Mouse (Mus musculus): ENCODE measurements around the gene Lysmd4. TPM values are rescaled to one million over a fixed set of nuclear protein-coding genes. Genes with fewer than 3 reads are reported as not detected.
"Not testable (repeated sequence)": the region's sequence is repeated elsewhere in the genome, so short reads cannot be mapped to it uniquely, and the experiment has no call there.

Lysmd4 gene
- total RNA-seq, 4 experiments from 2014 or later: 16.9 to 20.9 (median 19.3) TPM

DNA sequence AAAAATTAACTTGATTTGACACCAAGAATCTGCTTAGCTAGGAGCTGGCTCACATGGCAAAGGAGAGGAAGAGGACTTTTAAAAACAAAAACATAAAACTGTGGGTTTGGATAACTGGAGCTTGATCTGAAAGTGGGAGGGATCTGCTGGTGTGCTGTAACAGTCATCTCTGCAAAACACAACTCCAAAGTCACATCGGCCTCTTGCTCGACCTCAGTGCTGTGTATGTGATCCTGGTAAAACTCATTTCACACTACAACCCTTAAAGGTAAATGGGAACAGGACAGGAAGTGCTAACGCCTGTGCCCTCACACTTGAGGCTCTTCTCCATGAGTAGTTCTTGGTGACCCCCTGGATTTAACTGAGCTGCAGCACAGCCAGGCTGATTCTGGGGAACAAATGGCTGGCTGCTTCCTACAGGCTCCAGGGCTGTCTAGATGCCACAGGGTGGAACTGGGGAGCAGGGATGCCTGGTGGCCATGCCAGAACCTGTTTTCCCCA, 8.3 kb downstream of the Lysmd4 start:
- no peak for DNase-seq (ENCODE audit: low spot score)

GRCm38 (mm10) chr7:67232504-67232903, 10.2 kb downstream of the Lysmd4 start:
- DNase-seq (ENCODE audit: low spot score): no peak

- DNase-seq (ENCODE audit: low spot score): peak; percentile 67
Measured at GRCm38 (mm10) chr7:67234797-67235196, 12.5 kb downstream of the Lysmd4 start.

DNA sequence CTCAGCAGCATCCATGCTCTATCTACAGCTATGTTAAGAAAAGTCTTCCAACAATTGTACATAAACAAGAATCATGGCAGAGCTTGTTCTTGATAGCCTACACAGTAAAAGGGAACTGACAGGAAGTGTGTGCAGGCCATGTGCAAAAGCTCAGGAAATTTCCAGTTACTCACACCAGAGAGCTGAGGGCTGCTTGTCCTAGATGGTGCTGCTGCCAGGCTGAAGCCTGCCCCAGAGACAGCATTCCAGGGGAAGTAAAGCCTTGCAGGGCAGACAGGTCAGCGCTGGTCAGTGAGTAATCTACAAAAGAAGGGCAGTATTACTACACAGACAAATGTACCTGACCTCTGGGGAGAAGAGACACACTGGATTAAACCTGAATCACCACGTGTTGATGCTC, 14.0 kb downstream of the Lysmd4 start:
- DNase-seq (ENCODE audit: low spot score): no peak

DNA sequence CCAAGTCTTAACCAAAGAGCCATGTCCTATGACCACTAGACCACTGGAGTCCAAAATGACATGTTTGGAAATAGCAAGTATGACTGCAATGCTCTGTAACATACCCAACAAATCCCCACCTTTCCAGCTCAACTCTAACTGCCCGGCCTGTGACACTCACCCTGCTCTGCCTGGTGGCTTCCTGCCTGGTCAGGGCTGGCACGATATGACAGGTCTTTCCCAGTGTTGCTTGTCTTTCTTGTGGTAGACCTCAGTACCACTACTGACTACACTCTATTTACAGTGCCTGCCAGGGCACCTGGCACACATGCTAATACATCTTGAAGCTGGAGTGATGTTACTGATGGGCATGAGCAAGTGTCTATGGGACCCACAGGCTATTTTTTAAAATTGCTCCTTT, 15.4 kb downstream of the Lysmd4 start:
- no peak for DNase-seq (ENCODE audit: low spot score)

- DNase-seq (ENCODE audit: low spot score): no peak
Measured at GRCm38 (mm10) chr7:67241969-67242368, 19.6 kb downstream of the Lysmd4 start.

DNA sequence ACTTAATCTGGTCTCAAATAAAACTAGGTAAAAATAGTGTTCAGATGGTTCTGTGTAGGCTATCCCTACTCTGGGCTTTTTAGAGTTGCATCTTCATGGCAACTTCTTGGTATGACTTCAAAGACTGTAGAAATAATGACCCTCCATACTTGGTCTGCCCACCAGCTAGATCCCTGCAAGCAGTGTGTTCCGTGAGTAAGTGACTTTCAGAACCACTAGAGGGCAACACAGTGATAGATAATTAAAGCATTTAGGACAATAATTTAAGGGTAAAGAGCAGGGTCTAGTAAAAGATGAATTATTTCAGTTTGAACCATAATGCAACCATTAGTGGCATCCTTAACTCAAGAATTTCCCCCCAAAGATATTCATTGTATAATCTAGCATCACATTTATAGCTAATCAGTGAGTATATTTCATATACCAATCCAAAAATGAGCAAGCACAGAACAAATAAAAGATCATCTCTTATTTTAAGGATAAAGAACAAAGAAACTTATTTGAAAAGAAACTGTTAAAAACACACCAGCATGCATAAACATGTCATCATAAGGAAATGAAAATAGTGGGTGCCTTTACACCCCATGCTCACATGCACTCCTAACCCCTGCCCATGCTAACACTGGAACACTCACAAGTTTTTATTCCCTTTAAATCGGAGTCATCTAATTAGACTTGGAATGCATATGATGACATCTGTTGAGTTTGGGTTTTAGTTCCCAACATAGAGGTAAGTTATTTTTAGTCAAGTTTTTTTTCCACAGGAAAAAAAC, 21.0 kb downstream of the Lysmd4 start:
- peak; percentile 62 for DNase-seq (ENCODE audit: low spot score)

DNA sequence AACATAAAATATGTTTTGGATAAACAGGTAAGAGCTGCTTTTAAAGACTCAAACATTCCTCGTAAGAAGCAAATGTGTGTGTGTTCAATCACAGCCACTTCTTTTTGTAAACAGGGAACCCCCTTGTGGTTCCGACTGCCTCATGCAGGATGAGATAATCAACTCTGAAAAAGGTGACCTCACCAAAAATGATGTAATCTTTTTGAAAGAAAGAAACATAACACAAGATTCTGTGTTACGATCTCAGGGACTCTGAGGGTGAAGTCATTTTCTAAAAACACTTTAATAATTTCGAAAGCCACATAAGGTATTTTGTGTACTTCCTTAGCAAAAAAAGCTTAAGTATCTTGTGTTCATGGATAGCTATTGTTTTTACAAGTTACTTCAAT, 21.5 kb downstream of the Lysmd4 start:
- no peak for DNase-seq (ENCODE audit: low spot score)

- DNase-seq (ENCODE audit: low spot score): no peak
Measured at GRCm38 (mm10) chr7:67245255-67245654, 22.9 kb downstream of the Lysmd4 start.

DNA sequence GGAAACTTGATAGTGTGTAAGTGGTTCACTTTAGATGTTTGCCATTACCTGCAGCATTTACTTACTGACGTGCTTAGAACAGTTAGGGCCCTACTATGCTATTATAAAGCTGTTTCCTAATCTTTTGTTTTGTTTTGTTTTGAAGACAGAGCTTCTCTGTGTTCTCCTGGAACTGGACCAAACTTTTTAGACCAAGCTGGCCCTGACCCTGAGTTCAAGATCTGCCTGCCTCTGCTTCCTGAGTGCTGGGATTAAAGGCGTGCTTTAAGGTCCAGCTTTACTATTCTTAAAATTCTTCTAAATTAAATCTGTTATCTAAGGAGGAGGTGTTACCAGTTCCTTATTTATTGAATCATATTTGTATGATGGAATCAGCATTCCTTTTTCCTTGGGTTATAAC, 23.7 kb downstream of the Lysmd4 start:
- DNase-seq (ENCODE audit: low spot score): no peak

- peak; percentile 81 for DNase-seq (ENCODE audit: low spot score)
Measured at GRCm38 (mm10) chr7:67259828-67260563, 37.7 kb downstream of the Lysmd4 start.

- not testable (repeated sequence) for DNase-seq (ENCODE audit: low spot score)
Measured at GRCm38 (mm10) chr7:67270447-67270846, 48.1 kb downstream of the Lysmd4 start.

DNA sequence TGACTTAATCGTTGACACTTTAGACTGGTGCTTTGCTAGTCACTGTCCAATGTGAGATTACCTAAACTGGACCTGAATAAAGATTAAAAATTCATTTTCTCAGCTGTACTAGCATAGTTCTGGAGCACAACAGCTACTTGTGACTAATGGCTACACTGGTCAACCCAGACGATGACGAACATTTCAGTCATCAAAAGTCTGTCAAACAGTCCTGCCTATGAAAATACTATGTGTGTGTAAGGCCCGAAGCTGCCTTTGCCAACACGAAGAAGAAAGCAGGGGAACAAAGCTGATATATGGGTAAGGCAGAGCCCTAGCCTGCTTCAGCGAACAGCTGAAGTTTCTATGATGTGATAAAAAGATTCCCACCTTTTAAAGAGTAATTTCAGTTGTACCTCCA, 61.2 kb downstream of the Lysmd4 start:
- DNase-seq (ENCODE audit: low spot score): no peak

GRCm38 (mm10) chr7:67287456-67287855, 65.1 kb downstream of the Lysmd4 start:
- no peak for DNase-seq (ENCODE audit: low spot score)

GRCm38 (mm10) chr7:67291356-67291755, 69.0 kb downstream of the Lysmd4 start:
- DNase-seq (ENCODE audit: low spot score): no peak

- no peak for DNase-seq (ENCODE audit: low spot score)
Measured at GRCm38 (mm10) chr7:67296419-67296818, 74.1 kb downstream of the Lysmd4 start.

DNA sequence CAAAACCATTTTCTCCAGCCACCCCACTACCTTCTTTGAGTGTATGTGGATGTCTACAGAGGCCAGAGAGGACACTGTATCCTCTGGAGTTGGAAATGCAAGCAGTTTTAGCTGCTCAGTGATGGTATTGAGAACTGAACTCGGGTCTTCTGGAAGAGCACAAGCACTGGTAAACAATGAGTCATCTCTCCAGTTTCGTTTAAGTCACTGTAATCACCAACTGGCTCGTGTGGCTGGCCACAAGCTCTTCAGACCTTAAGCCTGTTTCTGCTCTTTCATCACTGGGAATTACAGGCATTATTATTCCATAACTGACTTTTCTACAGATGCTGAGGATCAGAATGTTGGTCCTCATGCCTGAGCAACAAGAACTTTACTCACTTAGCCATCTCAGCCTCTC, 82.6 kb downstream of the Lysmd4 start:
- no peak for DNase-seq (ENCODE audit: low spot score)

GRCm38 (mm10) chr7:67307078-67307477, 84.7 kb downstream of the Lysmd4 start:
- DNase-seq (ENCODE audit: low spot score): no peak

- DNase-seq (ENCODE audit: low spot score): no peak
Measured at GRCm38 (mm10) chr7:67308102-67308501, 85.8 kb downstream of the Lysmd4 start.

DNA sequence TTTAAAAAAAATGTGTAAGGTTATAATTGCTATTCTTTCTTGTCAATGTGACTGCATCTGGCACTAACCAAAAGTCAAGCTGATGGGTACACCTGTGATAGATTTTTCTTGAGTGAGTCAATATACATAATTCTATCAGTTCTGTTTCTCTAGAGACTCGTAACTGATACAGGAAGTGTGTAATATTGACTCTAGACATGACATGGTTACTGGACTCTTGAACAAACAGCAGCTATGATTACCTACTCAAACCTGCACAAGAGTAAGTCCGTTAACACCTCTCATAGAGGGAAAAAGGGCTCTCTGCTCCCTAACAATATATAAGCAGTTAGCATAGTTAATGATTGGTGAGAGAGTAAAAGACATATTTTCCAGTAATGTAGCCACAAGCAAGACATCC, 87.8 kb downstream of the Lysmd4 start:
- no peak for DNase-seq (ENCODE audit: low spot score)

GRCm38 (mm10) chr7:67313200-67313599, 90.9 kb downstream of the Lysmd4 start:
- no peak for DNase-seq (ENCODE audit: low spot score)

- no peak for DNase-seq (ENCODE audit: low spot score)
Measured at GRCm38 (mm10) chr7:67318697-67319096, 96.4 kb downstream of the Lysmd4 start.

DNA sequence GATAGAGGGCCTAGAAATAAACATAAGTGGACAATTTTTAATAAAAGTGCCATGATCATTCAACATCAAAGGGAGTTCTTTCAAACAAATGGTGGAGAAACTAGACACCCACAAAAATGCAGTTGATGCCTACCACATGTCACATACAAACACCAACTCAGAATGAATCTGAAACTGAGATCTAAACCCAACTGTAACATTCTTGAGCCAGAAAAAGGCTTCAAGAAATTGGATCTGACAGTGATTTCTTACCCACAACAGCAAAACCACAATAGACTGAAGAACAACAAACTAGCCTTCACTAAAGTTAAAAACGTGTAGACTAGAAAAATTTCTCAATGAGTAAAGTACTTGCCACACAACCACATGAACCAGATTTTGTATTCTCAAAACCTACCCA, 98.0 kb downstream of the Lysmd4 start:
- no peak for DNase-seq (ENCODE audit: low spot score)

Measured in heart, adult 8-10 months (tissue).